Mouse (Mus musculus): ENCODE measurements around the gene Gm21958. TPM values are rescaled to one million over a fixed set of nuclear protein-coding genes. Genes with fewer than 3 reads are reported as not detected.
"Not testable (repeated sequence)": the region's sequence is repeated elsewhere in the genome, so short reads cannot be mapped to it uniquely, and the experiment has no call there.

The Gm21958 gene
- polyA plus RNA-seq, 1 experiment from 2014 or later: 0.43 TPM

GRCm38 (mm10) chr3:54715461-54715860, 1.3 kb upstream of the Gm21958 start:
- Histone ChIP-seq H3K9ac (replicated peaks) (no peak overlapping the region), H3K4me1 (replicated peaks) (no peaks in the 10 kb centered on the region), H3K9me3 (no peaks in the 10 kb centered on the region), H3K4me3 (replicated peaks) (no peak overlapping the region), H3K27me3 (no peaks in the 10 kb centered on the region), H3K36me3 (peaks cover 68% of the 10 kb centered on the region), H3K4me2 (replicated peaks) (no peak overlapping the region), H3K27ac (no peak overlapping the region)
- ATAC-seq: no peak
- 97% methylated on average over 6 of the region's 6 CpGs for WGBS

DNA sequence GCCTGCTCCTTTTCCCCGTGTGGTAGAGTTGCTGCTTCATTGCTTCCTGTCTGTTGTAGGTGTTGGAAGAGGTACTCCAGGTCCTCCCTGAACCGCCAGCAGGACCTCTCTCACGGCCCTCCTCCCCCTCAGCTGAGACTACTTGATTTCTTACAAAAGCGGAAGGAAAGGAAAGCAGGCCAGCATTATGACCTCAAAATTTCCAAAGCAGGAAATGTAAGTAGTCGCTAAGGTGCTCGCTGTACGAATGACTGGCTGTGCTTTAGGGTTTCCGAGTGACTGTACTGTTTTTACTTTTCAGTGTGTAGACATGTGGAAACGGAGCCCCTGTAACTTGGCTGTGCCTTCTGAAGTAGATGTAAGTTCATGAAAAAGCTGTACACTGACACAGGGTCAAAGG, 5.2 kb downstream of the Gm21958 start:
- peaks cover 83% of the 10 kb centered on the region for H3K36me3 ChIP-seq
- no peak overlapping the region for H3K9ac ChIP-seq (replicated peaks)
- H3K4me2 ChIP-seq (replicated peaks): no peak overlapping the region
- ATAC-seq: no peak
- no peak overlapping the region for H3K4me3 ChIP-seq (replicated peaks)
- 95% methylated on average over 9 of the region's 9 CpGs for WGBS
- H3K9me3 ChIP-seq: no peaks in the 10 kb centered on the region
- H3K27ac ChIP-seq: no peak overlapping the region
- H3K4me1 ChIP-seq (replicated peaks): no peaks in the 10 kb centered on the region
- no peaks in the 10 kb centered on the region for H3K27me3 ChIP-seq

DNA sequence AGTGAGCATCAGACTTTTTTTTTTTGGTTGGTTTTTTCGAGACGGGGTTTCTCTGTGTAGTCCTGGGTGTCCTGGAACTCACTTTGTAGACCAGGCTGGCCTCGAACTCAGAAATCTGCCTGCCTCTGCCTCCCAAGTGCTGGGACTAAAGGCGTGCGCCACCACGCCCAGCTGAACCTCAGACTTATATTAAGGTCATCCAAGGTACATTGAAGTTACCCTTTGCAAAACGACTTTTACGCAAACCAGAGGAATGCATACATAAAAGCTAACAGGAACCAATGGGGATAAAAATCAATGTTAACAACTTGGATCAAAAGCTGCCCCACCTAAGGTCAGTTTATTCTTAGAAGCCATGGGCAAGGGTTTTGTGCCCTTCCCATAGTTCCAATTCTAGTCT, 10.0 kb downstream of the Gm21958 start:
- H3K27me3 ChIP-seq; H3K4me1 ChIP-seq (replicated peaks); H3K9me3 ChIP-seq; H3K9ac ChIP-seq (replicated peaks); H3K4me3 ChIP-seq (replicated peaks); ATAC-seq; H3K4me2 ChIP-seq (replicated peaks); H3K27ac ChIP-seq: not testable (repeated sequence)
- WGBS: 97% methylated on average over 8 of the region's 8 CpGs
- peaks cover 75% of the 10 kb centered on the region for H3K36me3 ChIP-seq

DNA sequence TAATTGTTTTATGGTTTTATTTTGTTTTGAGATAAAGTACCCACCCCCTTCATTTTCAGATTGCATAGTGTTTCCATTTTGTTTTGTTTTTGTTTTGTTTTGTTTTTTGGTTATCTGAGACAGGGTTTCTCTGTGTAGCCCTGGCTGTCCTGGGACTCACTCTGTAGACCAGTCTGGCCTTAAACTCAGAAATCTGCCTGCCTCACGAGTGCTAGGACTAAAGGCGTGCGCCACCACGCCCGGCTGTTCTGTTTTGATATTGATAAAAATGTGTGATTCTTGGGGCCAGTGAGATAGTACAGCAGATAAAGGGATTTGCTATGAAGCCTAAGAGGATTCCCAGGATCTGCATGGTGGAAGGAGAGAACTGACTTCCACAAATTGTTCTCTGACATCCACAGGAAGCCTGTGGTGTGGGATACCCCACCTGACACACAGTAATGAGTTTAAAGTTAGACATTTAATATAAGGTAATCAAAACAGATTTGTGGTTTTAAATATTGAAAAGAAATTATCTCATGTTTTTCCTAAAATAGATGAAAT, 14.3 kb downstream of the Gm21958 start:
- no peak for ATAC-seq
- Histone ChIP-seq H3K9me3 (no peaks in the 10 kb centered on the region), H3K4me3 (replicated peaks) (no peak overlapping the region), H3K36me3 (peaks cover 64% of the 10 kb centered on the region), H3K27me3 (no peaks in the 10 kb centered on the region), H3K27ac (no peak overlapping the region), H3K4me1 (replicated peaks) (no peaks in the 10 kb centered on the region), H3K9ac (replicated peaks) (no peak overlapping the region), H3K4me2 (replicated peaks) (no peak overlapping the region)
- 90% methylated on average over 5 of the region's 5 CpGs for WGBS

DNA sequence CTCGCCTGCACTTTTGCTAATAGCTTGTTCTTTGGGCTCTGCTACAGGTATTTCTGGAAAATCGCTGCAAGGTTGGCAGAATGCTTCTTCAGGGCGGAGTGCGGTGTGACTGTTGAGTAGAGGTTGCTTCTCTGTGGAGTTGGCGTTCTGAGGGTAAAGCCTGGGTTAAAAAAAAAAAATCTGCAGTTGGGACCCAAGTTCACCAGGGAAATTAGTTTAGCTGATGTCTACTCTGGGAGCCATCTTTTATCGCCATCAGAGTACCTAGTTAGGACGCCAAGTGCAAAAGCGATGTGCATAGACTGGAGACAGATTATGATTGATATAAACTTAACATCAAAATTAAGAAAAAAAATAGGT, 21.1 kb downstream of the Gm21958 start:
- no peak for ATAC-seq
- peak overlapping the region; percentile 74 for H3K4me3 ChIP-seq (replicated peaks)
- peaks cover 12% of the 10 kb centered on the region for H3K4me1 ChIP-seq (replicated peaks)
- peak overlapping the region; percentile 65 for H3K27ac ChIP-seq
- under 1% methylated on average over 8 of the region's 8 CpGs for WGBS
- peak overlapping the region; percentile 75 for H3K4me2 ChIP-seq (replicated peaks)
- no peaks in the 10 kb centered on the region for H3K9me3 ChIP-seq
- peaks cover 21% of the 10 kb centered on the region for H3K36me3 ChIP-seq
- peak overlapping the region; percentile 71 for H3K9ac ChIP-seq (replicated peaks)
- H3K27me3 ChIP-seq: no peaks in the 10 kb centered on the region; the same call in 1 of the 2 replicates

DNA sequence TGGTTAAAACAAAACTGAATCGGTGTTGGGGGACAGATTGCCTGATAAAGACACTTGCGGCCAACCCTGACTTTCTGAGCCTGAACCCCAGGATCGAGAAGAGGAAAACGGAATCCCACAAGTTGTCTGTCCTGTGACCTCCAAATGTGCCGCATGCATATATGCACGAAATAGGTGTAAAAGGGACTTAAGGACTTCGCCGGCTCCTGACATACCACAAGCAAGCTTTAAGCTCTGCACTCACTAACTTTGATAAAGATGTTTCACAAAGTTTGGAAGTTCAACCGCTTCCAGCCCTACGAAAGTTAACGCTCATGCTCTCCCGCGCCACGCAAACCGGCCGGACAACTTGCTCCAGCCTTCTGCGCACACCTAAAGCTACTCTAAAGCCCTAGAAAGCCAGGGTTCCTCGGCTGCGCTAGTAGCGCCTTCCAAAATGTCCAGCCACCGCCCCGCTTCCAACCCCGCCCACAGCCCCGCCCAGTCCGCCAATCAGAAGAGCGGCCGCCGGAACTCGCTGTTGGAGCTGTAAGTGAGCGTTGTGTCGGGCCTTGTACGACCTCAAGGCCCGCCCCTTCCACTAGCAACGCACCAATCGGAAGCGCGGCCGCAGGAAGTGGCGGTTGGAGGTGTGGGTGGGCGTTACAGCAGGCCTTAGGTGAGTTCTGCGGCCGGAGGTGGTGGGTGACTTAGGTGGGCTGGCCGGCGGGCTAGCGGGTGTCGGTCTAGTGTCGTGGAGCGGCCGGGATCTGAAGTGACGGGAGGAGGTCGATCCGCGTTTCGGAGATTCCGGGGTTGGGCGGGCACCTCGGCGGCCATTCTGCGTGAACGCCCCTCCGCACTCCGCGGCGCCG, 21.7 kb downstream of the Gm21958 start, which contains the start of gene Supt20:
TSS of gene Supt20 (plus strand) at position 606 of the 854 bp plus-strand sequence.
- Histone ChIP-seq H3K4me1 (replicated peaks) (peaks cover 12% of the 10 kb centered on the region), H3K27ac (peak within 1 kb of the TSS; percentile 65), H3K9ac (replicated peaks) (peak within 1 kb of the TSS; percentile 71), H3K4me3 (replicated peaks) (peak within 1 kb of the TSS; percentile 74), H3K9me3 (no peaks in the 10 kb centered on the region), H3K27me3 (no peaks in the 10 kb centered on the region; the same call in 1 of the 2 replicates), H3K36me3 (peaks cover 15% of the 10 kb centered on the region), H3K4me2 (replicated peaks) (peak within 1 kb of the TSS; percentile 75)
- ATAC-seq: peak; percentile 99
- 2% methylated on average over 65 of the region's 65 CpGs for WGBS

DNA sequence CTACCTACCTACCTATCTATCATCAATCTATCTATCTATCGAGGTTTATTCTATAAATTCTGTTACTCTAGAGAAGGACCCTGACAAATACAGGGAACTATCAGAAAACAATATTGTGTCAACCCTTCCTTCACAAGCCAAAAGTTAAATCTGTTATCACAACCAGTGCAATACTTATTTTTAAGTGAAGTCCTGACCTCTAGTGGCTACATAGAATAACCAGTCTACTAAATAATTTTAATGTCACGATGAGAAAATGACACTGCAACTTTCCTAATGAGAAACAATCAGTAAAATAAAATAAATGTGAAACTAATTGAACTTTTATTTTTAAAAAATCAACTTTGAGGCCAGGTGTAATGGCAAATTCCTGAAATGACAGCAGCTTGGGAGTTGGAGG, 25.1 kb downstream of the Gm21958 start:
- H3K9me3 ChIP-seq: no peaks in the 10 kb centered on the region
- H3K36me3 ChIP-seq: no peaks in the 10 kb centered on the region
- 44% methylated on average over 2 of the region's 2 CpGs for WGBS
- no peak for ATAC-seq
- H3K27me3 ChIP-seq: no peaks in the 10 kb centered on the region; the same call in 1 of the 2 replicates
- no peak overlapping the region for H3K4me2 ChIP-seq (replicated peaks)
- H3K4me3 ChIP-seq (replicated peaks): no peak overlapping the region
- no peak overlapping the region for H3K27ac ChIP-seq
- no peak overlapping the region for H3K9ac ChIP-seq (replicated peaks)
- peaks cover 7% of the 10 kb centered on the region; the same call in 1 of the 2 replicates for H3K4me1 ChIP-seq (replicated peaks)

DNA sequence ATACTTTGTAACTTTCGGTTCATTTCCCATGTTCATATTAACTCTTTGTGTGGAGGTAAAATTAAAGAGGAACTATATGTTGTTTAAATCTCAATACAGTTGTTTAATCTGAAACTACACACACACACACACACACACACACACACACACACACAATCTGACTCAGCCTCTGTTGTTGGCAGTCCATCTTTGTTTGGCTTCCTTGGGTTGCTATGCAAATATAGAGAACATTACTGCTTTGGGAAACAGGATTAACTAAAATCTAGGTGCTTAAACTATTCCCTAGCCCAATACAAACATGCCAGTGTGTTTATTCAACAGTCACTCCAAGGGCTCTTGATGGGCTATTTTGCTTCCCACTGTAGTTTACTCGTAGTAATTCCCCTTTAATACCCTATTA, 26.9 kb downstream of the Gm21958 start:
- Histone ChIP-seq H3K36me3 (no peaks in the 10 kb centered on the region), H3K4me2 (replicated peaks) (no peak overlapping the region), H3K4me1 (replicated peaks) (peaks cover 3% of the 10 kb centered on the region; the same call in 1 of the 2 replicates), H3K4me3 (replicated peaks) (no peak overlapping the region), H3K9ac (replicated peaks) (no peak overlapping the region), H3K27ac (no peak overlapping the region), H3K9me3 (no peaks in the 10 kb centered on the region), H3K27me3 (no peaks in the 10 kb centered on the region; the same call in 1 of the 2 replicates)
- ATAC-seq: no peak
- WGBS: 65% methylated on average over 2 of the region's 2 CpGs

DNA sequence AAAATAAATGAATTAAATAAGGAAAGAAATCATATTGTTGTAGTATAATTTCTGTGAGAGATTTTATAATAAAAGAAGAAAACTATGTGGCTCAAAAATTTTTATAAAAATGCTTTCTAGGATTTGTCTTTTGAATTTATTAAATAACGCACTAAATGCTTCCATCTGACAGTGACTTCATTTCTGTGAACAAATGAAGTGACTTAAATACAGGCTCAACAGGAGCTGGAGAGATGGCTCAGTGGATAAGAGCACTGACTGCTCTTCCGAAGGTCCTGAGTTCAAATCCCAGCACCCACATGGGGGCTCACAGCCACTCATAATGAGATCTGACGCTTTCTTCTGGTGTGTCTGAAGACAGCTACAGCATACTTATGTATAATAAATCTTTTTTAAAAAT, 29.0 kb downstream of the Gm21958 start:
- H3K4me2 ChIP-seq (replicated peaks): no peak overlapping the region
- H3K36me3 ChIP-seq: no peaks in the 10 kb centered on the region
- WGBS: 97% methylated on average over 3 of the region's 3 CpGs
- H3K9me3 ChIP-seq: no peaks in the 10 kb centered on the region
- no peak overlapping the region for H3K4me3 ChIP-seq (replicated peaks)
- H3K9ac ChIP-seq (replicated peaks): no peak overlapping the region
- no peak for ATAC-seq
- H3K27me3 ChIP-seq: no peaks in the 10 kb centered on the region
- H3K4me1 ChIP-seq (replicated peaks): no peaks in the 10 kb centered on the region
- H3K27ac ChIP-seq: no peak overlapping the region

GRCm38 (mm10) chr3:54681310-54682204, 32.6 kb downstream of the Gm21958 start:
- H3K27me3 ChIP-seq: no peaks in the 10 kb centered on the region
- H3K4me2 ChIP-seq (replicated peaks): no peak overlapping the region
- no peaks in the 10 kb centered on the region for H3K36me3 ChIP-seq
- H3K4me3 ChIP-seq (replicated peaks): no peak overlapping the region
- WGBS: 74% methylated on average over 6 of the region's 6 CpGs
- H3K9ac ChIP-seq (replicated peaks): no peak overlapping the region
- ATAC-seq: no peak
- H3K9me3 ChIP-seq: no peaks in the 10 kb centered on the region
- no peaks in the 10 kb centered on the region for H3K4me1 ChIP-seq (replicated peaks)
- no peak overlapping the region for H3K27ac ChIP-seq

GRCm38 (mm10) chr3:54676818-54677217, 37.3 kb downstream of the Gm21958 start:
- Histone ChIP-seq H3K27me3 (no peaks in the 10 kb centered on the region), H3K4me2 (replicated peaks) (no peak overlapping the region), H3K4me3 (replicated peaks) (no peak overlapping the region), H3K9ac (replicated peaks) (no peak overlapping the region), H3K36me3 (no peaks in the 10 kb centered on the region), H3K4me1 (replicated peaks) (no peaks in the 10 kb centered on the region), H3K27ac (no peak overlapping the region), H3K9me3 (no peaks in the 10 kb centered on the region)
- 78% methylated on average over 2 of the region's 2 CpGs for WGBS
- no peak for ATAC-seq
